In genomic region chr5:113772905-113773519, GRCm38 (mm10) we compare ENCODE assay signal across 8 mouse cellular contexts. TPM values are rescaled to one million over a fixed set of nuclear protein-coding genes. Genes with fewer than 3 reads are reported as not detected.
DNase-seq lines count a peak whose midpoint lies in the region; ATAC-seq and TF ChIP-seq lines count a peak whose summit lies in the region.

No protein-coding gene starts in this region.

- ATAC-seq in lung, embryonic 14.5 days (ENCODE audit: insufficient read depth): peak; percentile 25
- ATAC-seq in embryonic facial prominence, embryonic 12.5 days (ENCODE audit: insufficient number of reproducible peaks, insufficient read depth, low FRiP score, low TSS enrichment): peak; percentile 18; the same call in 1 of the 2 replicates
- peak; percentile 27; the same call in 1 of the 2 replicates for ATAC-seq in limb, embryonic 11.5 days (ENCODE audit: insufficient number of reproducible peaks, low FRiP score, low TSS enrichment, low read depth)
- ATAC-seq in neural tube, embryonic 12.5 days (ENCODE audit: low FRiP score, low read depth): peak; percentile 51

- H3K4me2 ChIP-seq in lung, embryonic 14.5 days: peak overlapping the region; percentile 95
- H3K4me2 ChIP-seq in embryonic facial prominence, embryonic 12.5 days (replicated peaks): peak overlapping the region; percentile 95
- peak overlapping the region; percentile 80 for H3K4me2 ChIP-seq in limb, embryonic 11.5 days (ENCODE audit: low read depth, severe bottlenecking)
- H3K4me2 ChIP-seq in neural tube, embryonic 12.5 days (replicated peaks): peak overlapping the region; percentile 97

- no peaks in the 10 kb centered on the region for H3K27me3 ChIP-seq in lung, embryonic 14.5 days (ENCODE audit: insufficient read depth, low read length)
- no peaks in the 10 kb centered on the region for H3K27me3 ChIP-seq in embryonic facial prominence, embryonic 12.5 days
- H3K27me3 ChIP-seq in limb, embryonic 11.5 days (ENCODE audit: control insufficient read depth, insufficient read depth, low read length): no peaks in the 10 kb centered on the region
- H3K27me3 ChIP-seq in neural tube, embryonic 12.5 days (replicated peaks): no peaks in the 10 kb centered on the region

- H3K4me1 ChIP-seq in lung, embryonic 14.5 days (ENCODE audit: insufficient read depth): no peaks in the 10 kb centered on the region
- peaks cover 26% of the 10 kb centered on the region for H3K4me1 ChIP-seq in embryonic facial prominence, embryonic 12.5 days
- peaks cover 4% of the 10 kb centered on the region for H3K4me1 ChIP-seq in limb, embryonic 11.5 days (ENCODE audit: control insufficient read depth, insufficient read depth, low read length)
- peaks cover 21% of the 10 kb centered on the region for H3K4me1 ChIP-seq in neural tube, embryonic 12.5 days

- no peak for DNase-seq in lung, embryonic 14.5 days
- no peak for DNase-seq in lung, postnatal 4 days
- no peak for DNase-seq in limb, embryonic 11.5 days (ENCODE audit: low spot score)
- DNase-seq in adrenal gland, adult 2 months: no peak
- DNase-seq in layer of hippocampus, postnatal 10 days (ENCODE audit: low spot score in 2 of 2): no peak
- no peak for DNase-seq in gastrocnemius, postnatal 10 days

- H3K9ac ChIP-seq in lung, embryonic 14.5 days: peak overlapping the region; percentile 65
- H3K9ac ChIP-seq in embryonic facial prominence, embryonic 12.5 days: peak overlapping the region; percentile 73
- peak overlapping the region; percentile 60 for H3K9ac ChIP-seq in limb, embryonic 11.5 days (ENCODE audit: low read length)
- peak overlapping the region; percentile 73 for H3K9ac ChIP-seq in neural tube, embryonic 12.5 days

- WGBS in lung, embryonic 14.5 days: under 1% methylated on average over 28 of the region's 38 CpGs
- 3% methylated on average over 36 of the region's 38 CpGs for WGBS in embryonic facial prominence, embryonic 12.5 days
- WGBS in limb, embryonic 11.5 days: 2% methylated on average over 29 of the region's 38 CpGs
- 2% methylated on average over 35 of the region's 38 CpGs for WGBS in neural tube, embryonic 12.5 days

- no peak for TF ChIP-seq CTCF in lung, embryonic 14.5 days (IDR thresholded peaks at IDR 0.05; ENCODE audit: low read depth)

- H3K27ac ChIP-seq in lung, embryonic 14.5 days (ENCODE audit: low read depth): peak overlapping the region; percentile 99; the same call in 1 of the 2 replicates
- H3K27ac ChIP-seq in embryonic facial prominence, embryonic 12.5 days: peak overlapping the region; percentile 99
- H3K27ac ChIP-seq in limb, embryonic 11.5 days (replicated peaks; ENCODE audit: low read depth, low read length): no peak overlapping the region
- H3K27ac ChIP-seq in neural tube, embryonic 12.5 days: no peak overlapping the region

- H3K36me3 ChIP-seq in lung, embryonic 14.5 days (ENCODE audit: insufficient read depth): peaks cover 43% of the 10 kb centered on the region
- peaks cover 44% of the 10 kb centered on the region for H3K36me3 ChIP-seq in embryonic facial prominence, embryonic 12.5 days
- H3K36me3 ChIP-seq in limb, embryonic 11.5 days (ENCODE audit: control insufficient read depth, insufficient read depth, low read length): peaks cover 9% of the 10 kb centered on the region
- H3K36me3 ChIP-seq in neural tube, embryonic 12.5 days: peaks cover 37% of the 10 kb centered on the region

- no peaks in the 10 kb centered on the region for H3K9me3 ChIP-seq in lung, embryonic 14.5 days (ENCODE audit: low read depth, low read length)
- no peaks in the 10 kb centered on the region for H3K9me3 ChIP-seq in embryonic facial prominence, embryonic 12.5 days
- H3K9me3 ChIP-seq in limb, embryonic 11.5 days (ENCODE audit: control insufficient read depth, low read length): no peaks in the 10 kb centered on the region
- no peaks in the 10 kb centered on the region for H3K9me3 ChIP-seq in neural tube, embryonic 12.5 days

- peak overlapping the region; percentile 99 for H3K4me3 ChIP-seq in lung, embryonic 14.5 days (ENCODE audit: low read depth, low read length)
- peak overlapping the region; percentile 96 for H3K4me3 ChIP-seq in embryonic facial prominence, embryonic 12.5 days
- peak overlapping the region; percentile 100 for H3K4me3 ChIP-seq in limb, embryonic 11.5 days (ENCODE audit: low read depth, low read length)
- peak overlapping the region; percentile 100 for H3K4me3 ChIP-seq in neural tube, embryonic 12.5 days

RNA-seq across cellular contexts. Expression of gene Iscu, which starts 0.5 kb away (rescaled TPM):
- polyA plus RNA-seq in lung, embryonic 14.5 days (2014; fragmentation: Nextera tagmentation; extraction: Ambion mirVana): 112 and 116 TPM in 2 replicates
- polyA plus RNA-seq in embryonic facial prominence, embryonic 12.5 days (2016; fragmentation: Nextera tagmentation; extraction: Ambion mirVana): 109 and 111 TPM in 2 replicates
- 106 and 112 TPM in 2 replicates for polyA plus RNA-seq in limb, embryonic 11.5 days (2014; fragmentation: Nextera tagmentation; extraction: Ambion mirVana)
- polyA plus RNA-seq in neural tube, embryonic 12.5 days (2016; fragmentation: Nextera tagmentation; extraction: Ambion mirVana): 101 and 105 TPM in 2 replicates
- total RNA-seq in adrenal gland, adult 2 months (2021): 100 to 1,000 TPM; 657 to 936 TPM
- 305 and 399 TPM in 2 replicates for polyA plus RNA-seq in adrenal gland, adult 2 months (2012; rRNA removed)
- 10 to 100 TPM; 71.0 to 77.5 TPM for total RNA-seq in layer of hippocampus, postnatal 10 days (2021)
- 10 to 100 TPM; 76.8 to 89.1 TPM for total RNA-seq in gastrocnemius, postnatal 10 days (2021)

RNA-seq across cellular contexts. Expression of gene Sart3, which starts 0.7 kb away (rescaled TPM):
- 53.8 and 63.1 TPM in 2 replicates for polyA plus RNA-seq in lung, embryonic 14.5 days (2014; fragmentation: Nextera tagmentation; extraction: Ambion mirVana)
- polyA plus RNA-seq in embryonic facial prominence, embryonic 12.5 days (2016; fragmentation: Nextera tagmentation; extraction: Ambion mirVana): 87.8 and 88.3 TPM in 2 replicates
- polyA plus RNA-seq in limb, embryonic 11.5 days (2014; fragmentation: Nextera tagmentation; extraction: Ambion mirVana): 64.6 and 78.0 TPM in 2 replicates
- 66.2 and 69.1 TPM in 2 replicates for polyA plus RNA-seq in neural tube, embryonic 12.5 days (2016; fragmentation: Nextera tagmentation; extraction: Ambion mirVana)
- total RNA-seq in adrenal gland, adult 2 months (2021): 10 to 100 TPM; 26.3 to 29.8 TPM
- polyA plus RNA-seq in adrenal gland, adult 2 months (2012; rRNA removed): 12.7 and 16.2 TPM in 2 replicates
- 10 to 100 TPM; 36.7 to 48.2 TPM for total RNA-seq in layer of hippocampus, postnatal 10 days (2021)
- 10 to 100 TPM in 1 of 2 experiments, 1 to 10 TPM in 1; 9.5 to 10.2 TPM for total RNA-seq in gastrocnemius, postnatal 10 days (2021)

RNA-seq across cellular contexts. Expression of gene Tmem119, which starts 27.3 kb away (rescaled TPM):
- 23.0 and 23.6 TPM in 2 replicates for polyA plus RNA-seq in lung, embryonic 14.5 days (2014; fragmentation: Nextera tagmentation; extraction: Ambion mirVana)
- polyA plus RNA-seq in embryonic facial prominence, embryonic 12.5 days (2016; fragmentation: Nextera tagmentation; extraction: Ambion mirVana): 116 and 118 TPM in 2 replicates
- polyA plus RNA-seq in limb, embryonic 11.5 days (2014; fragmentation: Nextera tagmentation; extraction: Ambion mirVana): 112 and 131 TPM in 2 replicates
- polyA plus RNA-seq in neural tube, embryonic 12.5 days (2016; fragmentation: Nextera tagmentation; extraction: Ambion mirVana): 39.3 and 43.8 TPM in 2 replicates
- 10 to 100 TPM; 10.1 to 19.8 TPM for total RNA-seq in adrenal gland, adult 2 months (2021)
- 20.1 and 21.1 TPM in 2 replicates for polyA plus RNA-seq in adrenal gland, adult 2 months (2012; rRNA removed)
- 10 to 100 TPM; 11.7 to 13.1 TPM for total RNA-seq in layer of hippocampus, postnatal 10 days (2021)
- 10 to 100 TPM; 13.0 to 23.1 TPM for total RNA-seq in gastrocnemius, postnatal 10 days (2021)

RNA-seq across cellular contexts. Expression of gene Ficd, which starts 37.4 kb away (rescaled TPM):
- polyA plus RNA-seq in lung, embryonic 14.5 days (2014; fragmentation: Nextera tagmentation; extraction: Ambion mirVana): 3.6 and 4.3 TPM in 2 replicates
- 4.9 and 5.1 TPM in 2 replicates for polyA plus RNA-seq in embryonic facial prominence, embryonic 12.5 days (2016; fragmentation: Nextera tagmentation; extraction: Ambion mirVana)
- 3.5 and 3.7 TPM in 2 replicates for polyA plus RNA-seq in limb, embryonic 11.5 days (2014; fragmentation: Nextera tagmentation; extraction: Ambion mirVana)
- 6.0 and 7.3 TPM in 2 replicates for polyA plus RNA-seq in neural tube, embryonic 12.5 days (2016; fragmentation: Nextera tagmentation; extraction: Ambion mirVana)
- 10 to 100 TPM; 10.5 to 19.5 TPM for total RNA-seq in adrenal gland, adult 2 months (2021)
- polyA plus RNA-seq in adrenal gland, adult 2 months (2012; rRNA removed): 11.8 and 12.3 TPM in 2 replicates
- total RNA-seq in layer of hippocampus, postnatal 10 days (2021): 1 to 10 TPM; 8.2 to 9.4 TPM
- 1 to 10 TPM; 4.8 to 4.9 TPM for total RNA-seq in gastrocnemius, postnatal 10 days (2021)

RNA-seq across cellular contexts. Expression of gene 1700069L16Rik, which starts 48.4 kb away (rescaled TPM):
- 0.38 TPM in 1 of 2 replicates, not detected in the other for polyA plus RNA-seq in lung, embryonic 14.5 days (2014; fragmentation: Nextera tagmentation; extraction: Ambion mirVana)
- polyA plus RNA-seq in embryonic facial prominence, embryonic 12.5 days (2016; fragmentation: Nextera tagmentation; extraction: Ambion mirVana): not detected in 2 replicates
- not detected in 2 replicates for polyA plus RNA-seq in limb, embryonic 11.5 days (2014; fragmentation: Nextera tagmentation; extraction: Ambion mirVana)
- not detected in 2 replicates for polyA plus RNA-seq in neural tube, embryonic 12.5 days (2016; fragmentation: Nextera tagmentation; extraction: Ambion mirVana)
- not detected for total RNA-seq in adrenal gland, adult 2 months (2021)
- polyA plus RNA-seq in adrenal gland, adult 2 months (2012; rRNA removed): not detected in 2 replicates
- total RNA-seq in layer of hippocampus, postnatal 10 days (2021): not detected
- not detected for total RNA-seq in gastrocnemius, postnatal 10 days (2021)

Comparison
In these comparisons a context has a peak if more than half of its experiments do, and no peak if none do; other contexts are left out.
1. H3K27ac ChIP-seq: peak in lung, embryonic 14.5 days (single experiment) and embryonic facial prominence, embryonic 12.5 days (single experiment); none in limb, embryonic 11.5 days (single experiment) and neural tube, embryonic 12.5 days (single experiment).
2. Peak in every context shown above with its lines, with median percentiles within 50 percentile points of each other: ATAC-seq, H3K4me2 ChIP-seq, H3K4me3 ChIP-seq and H3K9ac ChIP-seq.